Mouse (Mus musculus) megakaryocyte, embryonic 14.5 days (primary cell): ENCODE results near the gene Gm20388.

Experiments
- FLI1 ChIP-seq: IDR thresholded peaks from 2 replicates; pipeline ENCODE4 v1.6.1; 2012; ENCODE audit warnings: low read length, inconsistent platforms, mixed read lengths
- GATA1 ChIP-seq: IDR thresholded peaks from 3 replicates; pipeline ENCODE4 v1.6.1; 2012; ENCODE audit warnings: mixed read lengths, low read length, inconsistent platforms, borderline replicate concordance

DNA sequence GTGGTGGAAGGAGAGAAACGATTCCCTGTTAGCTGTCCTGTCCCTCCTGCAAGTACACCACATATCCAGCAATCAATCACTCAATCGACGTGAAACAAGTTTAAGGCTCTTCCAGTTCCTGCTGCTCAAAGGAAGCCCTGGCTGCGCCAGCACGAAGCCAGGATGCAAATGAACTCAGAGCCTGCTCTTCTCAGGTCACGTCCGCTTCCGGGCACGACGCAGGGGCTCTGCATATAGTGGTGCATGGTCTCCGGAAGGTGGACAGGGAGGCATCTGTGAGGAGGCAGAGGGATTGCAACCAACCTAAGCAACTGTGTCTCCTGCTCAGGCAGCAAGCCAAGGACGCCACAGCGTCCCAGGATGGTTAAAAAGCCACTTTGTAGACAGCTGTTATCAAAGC is 985.0 kb downstream of the Gm20388 start:
- TF ChIP-seq GATA1: no peak
- no peak for TF ChIP-seq FLI1
